Mouse (Mus musculus) forebrain, embryonic 14.5 days (tissue): Measurements from ENCODE around the gene Pigz. TPM values are rescaled to one million over a fixed set of nuclear protein-coding genes. Genes with fewer than 3 reads are reported as not detected.

ENCODE experiments used
- ATAC-seq: fragments of 200-750 bp; cut with Nextera tagmentation; 2 replicates; pipeline ENCODE4 v1.8.0; 2017; ENCODE audit warnings: mild to moderate bottlenecking, moderate library complexity
- DNase-seq: peaks from one replicate; pipeline ENCODE4 v3.0.0-alpha.2; 2015; ENCODE audit warnings: low spot score
- H3K27ac ChIP-seq: fragments of 300-500 bp; sonication (generic); 2 replicates; pipeline ENCODE4 v1.5.1; 2014; ENCODE audit warnings: low read depth, mild to moderate bottlenecking, control low read depth, low read length, moderate library complexity
- H3K27me3 ChIP-seq: fragments of 300-500 bp; sonication (generic); replicated peaks from 2 replicates; pipeline ENCODE4 v1.6.1; 2014; ENCODE audit warnings: low read length, control low read depth, mixed read lengths; ENCODE audit not compliant: control insufficient read depth, insufficient read depth
- H3K36me3 ChIP-seq: fragments of 300-500 bp; sonication (generic); 2 replicates; pipeline ENCODE4 v1.6.1; 2014; ENCODE audit warnings: low read length, control low read depth; ENCODE audit not compliant: control insufficient read depth, insufficient read depth
- H3K4me1 ChIP-seq: fragments of 300-500 bp; sonication (generic); 2 replicates; pipeline ENCODE4 v1.6.1; 2014; ENCODE audit warnings: antibody characterized with exemption, low read length, control low read depth; ENCODE audit not compliant: control insufficient read depth, insufficient read depth
- H3K4me2 ChIP-seq: fragments of 300-500 bp; sonication (generic); 2 replicates; pipeline ENCODE4 v1.6.1; 2014; ENCODE audit warnings: mild to moderate bottlenecking, control low read depth, low read length
- H3K4me3 ChIP-seq: fragments of 300-500 bp; sonication (generic); 2 replicates; pipeline ENCODE4 v1.5.1; 2014; ENCODE audit warnings: low read depth, low read length, control low read depth
- H3K9ac ChIP-seq: fragments of 300-500 bp; sonication (generic); 2 replicates; pipeline ENCODE4 v1.6.1; 2014; ENCODE audit warnings: mild to moderate bottlenecking, low read length, control low read depth, moderate library complexity
- H3K9me3 ChIP-seq: fragments of 300-500 bp; sonication (generic); replicated peaks from 2 replicates; pipeline ENCODE4 v1.6.1; 2016; ENCODE audit warnings: low read length, control low read depth, mixed read lengths; ENCODE audit not compliant: control insufficient read depth
- WGBS: fragments of 180-500 bp; shearing (Covaris S2); extraction: QIAGEN DNeasy Blood & Tissue Kit; methylation state at CpG from one replicate; pipeline ENCODE4 v1.1.7; 2014; 5-methylcytosine and 5-hydroxymethylcytosine counted together
- polyA plus RNA-seq: library from polyadenylated mRNA; unstranded; fragments of >200 nt; fragmentation: Nextera tagmentation; extraction: Ambion mirVana; gene quantifications from 2 replicates; pipeline ENCODE4 v1.2.1, GENCODE M21; 2014

Gene Pigz
- polyA plus RNA-seq, 1 experiment from 2014 or later: 2.2 TPM

GRCm38 (mm10) chr16:31926547-31927182, 7.0 kb upstream of the Pigz start:
- Histone ChIP-seq H3K4me1 (no peaks in the 10 kb centered on the region), H3K9me3 (no peaks in the 10 kb centered on the region), H3K27ac (no peak overlapping the region), H3K4me3 (no peak overlapping the region), H3K4me2 (no peak overlapping the region), H3K36me3 (no peaks in the 10 kb centered on the region), H3K27me3 (no peaks in the 10 kb centered on the region), H3K9ac (no peak overlapping the region)
- ATAC-seq: no peak
- 86% methylated on average over 13 of the region's 13 CpGs for WGBS
- no peak for DNase-seq

DNA sequence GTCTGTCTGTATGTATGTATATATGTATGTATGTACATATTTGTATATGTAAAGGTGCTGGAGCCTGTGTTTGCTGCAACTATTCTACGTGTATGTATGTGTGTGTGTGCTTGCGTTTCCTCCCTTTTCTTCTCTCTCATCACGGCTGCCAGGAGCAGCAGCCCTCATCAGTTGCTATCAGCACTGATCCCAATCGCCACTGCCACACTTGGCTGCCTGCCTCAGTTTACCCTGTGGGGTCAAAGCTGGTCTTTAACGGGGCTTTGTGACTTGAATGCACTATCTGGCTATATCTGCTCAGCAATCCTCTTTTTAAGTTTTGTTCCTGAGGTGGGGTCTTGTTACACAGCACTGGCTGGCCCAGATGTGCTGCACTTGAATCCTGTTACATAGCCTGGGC, 6.2 kb upstream of the Pigz start:
- 81% methylated on average over 5 of the region's 5 CpGs for WGBS
- no peaks in the 10 kb centered on the region for H3K27me3 ChIP-seq
- H3K36me3 ChIP-seq: no peaks in the 10 kb centered on the region
- ATAC-seq (no peak), DNase-seq (no peak)
- no peak overlapping the region for H3K4me3 ChIP-seq
- no peaks in the 10 kb centered on the region for H3K4me1 ChIP-seq
- H3K27ac ChIP-seq: no peak overlapping the region
- no peaks in the 10 kb centered on the region for H3K9me3 ChIP-seq
- H3K9ac ChIP-seq: no peak overlapping the region
- H3K4me2 ChIP-seq: no peak overlapping the region

GRCm38 (mm10) chr16:31931330-31931729, 2.3 kb upstream of the Pigz start:
- no peak overlapping the region for H3K4me2 ChIP-seq
- no peak overlapping the region for H3K27ac ChIP-seq
- no peaks in the 10 kb centered on the region for H3K36me3 ChIP-seq
- ATAC-seq: no peak
- no peak overlapping the region for H3K9ac ChIP-seq
- H3K4me3 ChIP-seq: no peak overlapping the region
- H3K4me1 ChIP-seq: peaks cover 9% of the 10 kb centered on the region
- peaks cover 5% of the 10 kb centered on the region for H3K27me3 ChIP-seq
- no peaks in the 10 kb centered on the region for H3K9me3 ChIP-seq
- DNase-seq: no peak
- WGBS: 61% methylated on average over 17 of the region's 17 CpGs

GRCm38 (mm10) chr16:31932255-31932654, 1.4 kb upstream of the Pigz start:
- ATAC-seq (peak; percentile 2; the same call in 1 of the 2 replicates), DNase-seq (peak; percentile 19)
- no peaks in the 10 kb centered on the region for H3K36me3 ChIP-seq
- H3K27me3 ChIP-seq: peaks cover 5% of the 10 kb centered on the region
- 20% methylated on average over 5 of the region's 5 CpGs for WGBS
- H3K4me2 ChIP-seq: 0 out of 2 replicates have a peak overlapping the region, but pooled peaks have one; percentile 83
- no peak overlapping the region for H3K4me3 ChIP-seq
- peak overlapping the region; percentile 18 for H3K9ac ChIP-seq
- peaks cover 9% of the 10 kb centered on the region for H3K4me1 ChIP-seq
- H3K27ac ChIP-seq: peak overlapping the region; percentile 93
- H3K9me3 ChIP-seq: no peaks in the 10 kb centered on the region

DNA sequence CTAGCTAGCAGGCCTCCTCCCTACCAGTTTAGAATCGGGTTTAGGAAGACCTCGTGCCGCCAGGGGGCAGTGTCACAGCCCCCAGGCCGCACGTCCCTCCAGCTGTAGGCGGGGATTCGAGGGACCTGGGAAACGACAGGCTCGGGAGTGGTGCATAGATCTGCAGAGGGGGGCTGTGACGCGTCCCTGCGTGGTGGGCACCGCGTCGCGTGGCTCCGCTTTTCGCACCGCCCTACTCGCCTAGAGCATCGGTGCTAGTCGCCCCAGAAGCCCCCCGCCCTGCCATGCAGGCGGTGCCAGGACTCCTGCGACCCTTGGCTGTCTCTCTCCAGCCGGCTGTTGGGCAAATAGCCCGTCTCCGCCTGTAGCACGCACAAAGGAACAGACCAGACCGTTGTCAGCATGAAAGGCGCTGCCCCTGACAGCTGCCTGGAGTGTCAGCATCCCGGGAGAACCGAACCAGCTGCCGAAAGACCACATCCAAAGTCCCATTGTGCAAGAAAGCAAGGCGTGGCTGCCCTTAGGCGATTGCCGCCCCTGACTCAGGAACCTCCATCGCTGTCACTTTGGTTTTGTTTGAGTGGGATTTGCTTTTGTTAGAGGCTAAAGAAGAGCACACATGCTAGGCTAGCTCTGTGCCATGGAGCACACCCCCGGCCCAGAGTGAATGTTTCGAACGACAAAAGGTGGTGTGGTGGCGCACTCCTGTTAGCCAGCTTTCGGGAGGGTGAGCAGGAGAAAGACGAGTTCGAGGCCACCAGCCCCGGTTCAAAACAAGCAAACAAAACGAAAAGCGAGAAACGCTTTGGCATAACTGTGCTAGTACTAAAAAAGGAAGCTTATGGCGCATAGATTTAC, 582 bp upstream of the Pigz start:
- peak overlapping the region; percentile 38 for H3K4me3 ChIP-seq

DNA sequence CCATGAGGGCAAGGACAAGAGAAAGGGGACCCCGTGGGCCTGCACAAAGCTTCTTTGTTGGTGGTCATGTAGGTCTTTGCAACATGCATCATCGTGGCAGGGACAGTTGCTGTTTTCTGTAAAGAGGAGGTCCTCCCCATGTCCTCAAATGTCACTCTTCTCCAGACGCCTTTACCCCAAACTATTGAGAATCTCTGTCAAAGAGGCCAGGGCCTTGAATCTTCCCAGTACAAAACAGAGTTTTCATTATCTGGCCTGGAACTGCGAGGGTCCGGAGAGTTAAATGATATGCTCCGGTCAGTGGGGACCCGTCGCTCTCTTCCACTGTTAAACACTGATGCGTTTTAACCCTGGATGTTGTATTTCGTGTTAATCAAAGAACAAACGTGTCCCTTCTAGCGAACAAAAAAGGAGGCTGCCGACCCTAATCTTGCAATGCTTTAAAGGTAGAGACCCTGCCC, 929 bp downstream of the Pigz start:
- Histone ChIP-seq H3K4me1 (peaks cover 9% of the 10 kb centered on the region), H3K4me3 (peak overlapping the region; percentile 38), H3K9ac (peak overlapping the region; percentile 70; the same call in 1 of the 2 replicates), H3K27ac (0 out of 2 replicates have a peak overlapping the region, but pooled peaks have one; percentile 6), H3K27me3 (peaks cover 5% of the 10 kb centered on the region), H3K36me3 (no peaks in the 10 kb centered on the region), H3K9me3 (no peaks in the 10 kb centered on the region), H3K4me2 (peak overlapping the region; percentile 83)
- WGBS: 16% methylated on average over 13 of the region's 13 CpGs
- ATAC-seq (no peak), DNase-seq (no peak)

More for the DNA sequence above, 582 bp upstream of the Pigz start:
- Histone ChIP-seq H3K27me3 (peaks cover 5% of the 10 kb centered on the region), H3K36me3 (no peaks in the 10 kb centered on the region), H3K4me1 (peaks cover 9% of the 10 kb centered on the region), H3K27ac (peak overlapping the region; percentile 93), H3K9ac (peak overlapping the region; percentile 70), H3K9me3 (no peaks in the 10 kb centered on the region), H3K4me2 (peak overlapping the region; percentile 83)
- under 1% methylated on average over 50 of the region's 50 CpGs for WGBS
- DNase-seq (peak; percentile 98), ATAC-seq (peak; percentile 98)

DNA sequence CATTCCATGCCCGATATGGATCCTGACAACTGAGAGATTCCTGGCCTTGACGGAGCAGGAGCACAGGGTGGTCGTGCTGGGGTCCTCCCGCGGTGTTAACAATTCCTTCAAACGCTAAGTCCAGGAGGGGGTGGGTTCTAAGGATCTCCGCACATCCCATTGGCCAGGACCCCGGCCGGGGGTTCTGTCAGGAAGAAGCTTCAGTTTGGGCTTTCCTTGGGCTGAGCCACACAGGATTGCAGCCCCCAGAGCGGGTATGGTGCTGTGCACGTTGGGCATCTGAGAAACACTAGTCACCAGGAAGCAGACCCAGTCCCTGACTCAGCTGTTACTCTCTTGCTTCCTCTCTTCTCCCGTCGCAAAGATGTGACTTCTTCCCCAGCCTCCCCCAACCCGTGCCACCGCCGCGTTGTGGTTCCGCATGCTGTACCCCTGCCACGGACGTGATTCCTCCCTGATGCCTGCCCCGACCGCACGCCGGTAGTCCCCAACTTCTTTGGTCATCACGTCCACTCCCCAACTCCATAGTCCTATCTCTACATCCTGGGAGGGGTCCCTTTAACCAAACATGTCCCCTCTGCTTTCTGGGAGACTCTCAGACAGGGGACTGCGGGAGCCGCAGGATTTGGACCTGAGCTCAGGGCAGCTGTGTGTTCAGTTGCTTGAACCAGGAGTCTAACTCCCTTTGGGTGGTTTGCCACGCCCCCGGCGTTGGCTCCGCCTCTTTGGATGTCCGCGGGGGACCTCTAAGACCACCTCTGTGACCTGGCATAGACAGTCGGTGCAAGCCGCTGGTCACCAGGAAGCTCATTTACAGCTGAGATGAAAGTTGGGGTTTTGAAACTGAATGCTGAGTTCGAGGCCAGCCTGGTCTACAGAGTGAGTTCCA, 1.7 kb downstream of the Pigz start:
- Histone ChIP-seq H3K27me3 (peaks cover 5% of the 10 kb centered on the region), H3K4me2 (peak overlapping the region; percentile 83), H3K36me3 (no peaks in the 10 kb centered on the region), H3K9ac (peak overlapping the region; percentile 51), H3K9me3 (no peaks in the 10 kb centered on the region), H3K4me3 (peak overlapping the region; percentile 38), H3K4me1 (peaks cover 9% of the 10 kb centered on the region), H3K27ac (no peak overlapping the region)
- WGBS: 6% methylated on average over 36 of the region's 36 CpGs
- ATAC-seq: no peak
- peak; percentile 24 for DNase-seq

DNA sequence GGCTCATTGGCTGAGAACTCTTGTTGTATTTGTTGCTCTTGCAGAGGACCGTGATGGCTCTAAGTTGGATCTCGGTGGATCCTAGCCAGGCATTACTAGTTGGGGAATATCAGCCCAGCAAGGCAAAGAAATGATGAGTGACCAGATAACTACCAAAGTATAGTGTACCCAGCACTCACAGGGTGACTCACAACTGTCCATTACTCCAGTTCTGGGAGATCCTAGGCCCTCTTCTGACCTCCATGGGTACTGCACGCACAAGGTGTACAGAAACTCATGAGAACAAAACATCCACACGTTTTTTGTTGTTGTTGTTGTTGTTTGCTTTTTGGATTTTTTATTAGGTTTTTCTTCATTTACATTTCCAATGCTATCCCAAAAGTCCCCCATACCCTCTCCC, 2.9 kb downstream of the Pigz start:
- Histone ChIP-seq H3K4me1 (peaks cover 9% of the 10 kb centered on the region), H3K27me3 (peaks cover 5% of the 10 kb centered on the region), H3K27ac (no peak overlapping the region), H3K36me3 (no peaks in the 10 kb centered on the region), H3K4me3 (no peak overlapping the region), H3K4me2 (no peak overlapping the region), H3K9me3 (no peaks in the 10 kb centered on the region), H3K9ac (no peak overlapping the region)
- ATAC-seq (no peak), DNase-seq (no peak)
- 86% methylated on average over 4 of the region's 4 CpGs for WGBS
